Mouse (Mus musculus) cerebellum, adult 9-10 months (tissue): ENCODE data around the gene Phf1.

ENCODE experiments used
- DNase-seq: peaks from one replicate; pipeline ENCODE4 v3.0.0; 2022

Phf1 gene

DNA sequence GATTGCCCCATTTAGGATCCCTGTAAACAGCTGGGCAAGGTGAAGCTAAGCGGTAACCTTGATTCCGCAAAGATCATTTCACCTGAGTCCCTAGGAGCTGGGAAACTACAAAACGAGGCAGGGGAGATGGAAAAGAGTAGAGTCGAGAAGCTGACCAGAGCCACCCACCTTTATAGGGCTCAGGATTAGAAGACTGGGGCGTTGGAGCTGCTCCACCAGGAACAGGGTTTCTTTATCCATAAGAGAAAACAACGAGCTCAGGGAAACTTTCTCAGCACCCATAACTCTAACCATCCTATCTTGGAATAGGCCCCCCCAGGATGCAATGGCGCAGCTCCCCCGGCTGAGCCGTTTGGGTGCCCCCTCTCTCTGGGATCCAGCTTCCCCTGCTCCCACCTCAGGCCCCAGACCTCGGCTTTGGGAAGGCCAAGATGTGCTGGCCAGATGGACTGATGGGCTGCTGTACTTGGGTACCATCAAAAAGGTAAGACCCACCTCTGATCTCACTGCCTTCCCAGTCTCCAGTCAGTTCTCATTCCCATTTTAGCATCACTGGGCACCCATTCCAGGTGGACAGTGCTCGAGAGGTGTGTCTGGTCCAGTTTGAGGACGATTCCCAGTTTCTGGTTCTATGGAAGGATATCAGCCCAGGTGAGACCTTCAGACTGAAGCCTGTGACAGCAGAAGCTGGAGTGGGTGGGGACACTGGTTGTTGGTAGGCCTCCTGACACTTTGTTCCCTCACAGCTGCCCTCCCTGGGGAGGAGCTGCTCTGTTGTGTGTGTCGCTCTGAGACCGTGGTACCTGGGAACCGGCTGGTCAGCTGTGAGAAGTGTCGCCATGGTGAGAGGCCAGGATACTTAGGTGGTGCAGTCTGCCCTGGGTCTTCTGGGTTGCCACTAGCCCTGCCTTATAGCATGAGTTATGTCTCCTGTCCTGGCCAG, 1.3 kb downstream of the Phf1 start:
- DNase-seq = peak; percentile 45

DNA sequence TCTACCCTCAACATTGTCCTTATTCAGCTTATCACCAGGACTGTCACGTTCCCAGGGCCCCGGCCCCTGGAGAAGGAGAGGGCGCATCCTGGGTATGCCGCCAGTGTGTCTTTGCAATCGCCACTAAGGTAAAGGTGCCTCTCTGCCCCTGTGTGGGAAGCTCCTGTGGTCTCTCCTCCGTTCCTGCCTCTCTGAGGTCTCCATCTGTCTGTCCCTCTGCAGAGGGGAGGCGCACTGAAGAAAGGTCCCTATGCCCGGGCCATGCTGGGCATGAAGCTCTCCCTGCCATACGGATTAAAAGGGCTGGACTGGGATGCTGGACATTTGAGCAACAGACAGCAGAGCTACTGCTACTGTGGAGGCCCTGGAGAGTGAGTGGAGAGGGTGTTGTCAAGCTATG, 2.2 kb downstream of the Phf1 start:
- DNase-seq = no peak

DNA sequence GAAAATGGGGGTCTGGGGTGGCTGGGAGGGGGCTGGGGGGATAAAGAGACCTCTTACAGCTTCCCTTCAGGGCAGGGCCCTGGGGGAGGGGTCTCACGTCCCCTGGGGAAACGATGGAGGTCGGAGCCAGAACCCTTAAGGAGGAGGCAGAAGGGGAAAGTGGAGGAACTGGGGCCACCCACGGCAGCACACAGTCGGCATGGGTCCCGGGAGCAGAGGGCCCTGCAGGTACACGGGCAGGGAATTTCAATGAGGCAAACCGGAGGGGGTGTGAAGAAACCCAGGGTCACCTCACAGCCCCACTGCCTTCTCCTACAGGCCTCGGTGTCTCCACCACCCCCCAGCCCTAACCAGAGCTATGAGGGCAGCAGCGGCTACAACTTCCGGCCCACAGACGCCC, 3.6 kb downstream of the Phf1 start:
- DNase-seq = peak; percentile 46

DNA sequence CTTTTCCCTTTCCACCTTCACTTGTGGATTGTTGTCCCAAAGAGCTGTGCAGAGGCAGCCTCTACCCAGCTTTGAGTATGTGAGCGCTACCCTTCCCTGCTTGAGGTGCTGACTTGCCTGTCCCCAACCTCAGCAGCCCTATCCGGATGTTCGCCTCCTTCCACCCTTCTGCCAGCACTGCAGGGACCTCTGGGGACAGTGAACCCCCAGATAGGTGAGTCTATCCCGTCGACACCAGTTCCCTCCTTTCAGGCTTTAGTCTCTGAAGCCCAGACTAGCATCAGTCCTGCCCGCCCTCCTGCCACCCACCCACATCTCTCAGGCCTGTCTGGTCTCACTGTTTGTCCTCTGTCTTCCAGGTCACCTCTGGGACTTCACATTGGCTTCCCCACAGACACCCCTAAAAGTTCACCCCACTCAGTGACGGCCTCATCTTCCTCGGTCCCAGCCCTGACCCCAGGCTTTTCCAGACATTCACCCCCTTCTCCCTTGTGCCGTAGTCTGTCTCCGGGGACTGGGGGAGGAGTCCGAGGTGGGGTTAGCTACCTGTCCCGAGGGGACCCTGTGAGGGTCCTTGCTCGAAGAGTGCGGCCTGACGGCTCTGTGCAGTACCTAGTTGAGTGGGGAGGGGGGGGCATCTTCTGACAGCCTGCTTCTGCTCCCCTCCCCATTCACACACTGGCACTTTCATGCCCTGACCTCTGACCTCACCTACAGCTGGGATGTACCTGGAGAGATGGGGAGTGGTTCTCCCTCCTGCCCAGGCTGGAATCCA, 4.3 kb downstream of the Phf1 start:
- peak; percentile 62 for DNase-seq

DNA sequence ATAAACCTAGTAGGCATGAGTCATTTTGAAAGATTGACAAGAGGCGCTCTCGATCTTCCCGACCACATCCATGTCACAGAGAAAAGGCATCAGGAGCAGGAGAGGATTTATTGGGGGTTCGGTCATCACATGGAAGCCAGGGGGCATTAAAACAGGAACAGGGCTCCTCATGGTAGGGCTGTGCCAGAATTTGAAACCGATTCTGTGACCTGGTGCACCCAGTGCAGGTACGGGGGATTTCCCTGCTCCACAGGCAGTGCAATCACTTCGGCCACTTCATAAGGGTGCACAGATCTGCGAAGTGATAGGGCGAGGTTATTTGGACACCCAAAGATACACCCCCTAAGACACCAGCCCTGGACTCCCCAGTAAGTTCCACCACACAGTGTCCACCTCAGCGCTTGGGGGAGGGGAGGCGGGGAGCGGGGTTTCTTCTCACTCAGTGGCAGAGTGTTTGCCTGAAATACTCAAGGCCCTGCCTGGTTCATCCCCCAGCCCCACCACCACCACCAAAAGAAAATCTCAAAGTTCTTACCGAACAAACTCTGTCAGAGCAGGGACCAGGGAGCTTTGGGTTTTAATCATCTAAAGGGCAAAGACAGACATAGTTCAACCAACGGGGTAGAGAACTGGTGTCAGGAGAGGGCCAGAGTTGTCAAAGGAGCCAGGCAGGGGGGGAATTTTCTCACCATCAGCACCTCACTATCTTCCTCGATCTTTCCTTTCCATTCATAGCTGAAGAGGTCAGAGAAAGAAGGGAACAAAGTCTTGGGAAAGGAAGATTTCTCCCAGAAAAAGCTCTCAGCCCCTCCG, 5.2 kb downstream of the Phf1 start:
- peak; percentile 58 for DNase-seq

DNA sequence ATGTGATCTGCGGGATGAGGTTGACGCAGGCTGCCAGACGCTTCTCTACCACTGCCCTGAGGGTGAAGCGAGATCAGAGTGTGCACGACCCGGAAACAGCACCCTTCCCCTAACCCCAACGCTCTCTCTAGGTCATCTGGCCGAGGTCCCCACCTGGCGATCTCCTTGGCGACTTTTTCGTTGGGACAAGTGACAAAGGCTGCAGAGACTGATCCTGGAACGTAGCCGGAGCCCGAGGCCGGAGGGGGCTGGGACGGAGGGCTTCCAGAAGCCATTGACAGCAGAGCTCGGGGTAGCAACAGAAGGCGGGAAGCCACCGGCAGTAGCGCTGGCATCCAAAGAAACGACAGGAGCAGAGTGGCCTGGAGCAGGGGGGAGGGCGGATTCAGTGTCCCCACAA, 5.9 kb downstream of the Phf1 start:
- DNase-seq = peak; percentile 74

DNA sequence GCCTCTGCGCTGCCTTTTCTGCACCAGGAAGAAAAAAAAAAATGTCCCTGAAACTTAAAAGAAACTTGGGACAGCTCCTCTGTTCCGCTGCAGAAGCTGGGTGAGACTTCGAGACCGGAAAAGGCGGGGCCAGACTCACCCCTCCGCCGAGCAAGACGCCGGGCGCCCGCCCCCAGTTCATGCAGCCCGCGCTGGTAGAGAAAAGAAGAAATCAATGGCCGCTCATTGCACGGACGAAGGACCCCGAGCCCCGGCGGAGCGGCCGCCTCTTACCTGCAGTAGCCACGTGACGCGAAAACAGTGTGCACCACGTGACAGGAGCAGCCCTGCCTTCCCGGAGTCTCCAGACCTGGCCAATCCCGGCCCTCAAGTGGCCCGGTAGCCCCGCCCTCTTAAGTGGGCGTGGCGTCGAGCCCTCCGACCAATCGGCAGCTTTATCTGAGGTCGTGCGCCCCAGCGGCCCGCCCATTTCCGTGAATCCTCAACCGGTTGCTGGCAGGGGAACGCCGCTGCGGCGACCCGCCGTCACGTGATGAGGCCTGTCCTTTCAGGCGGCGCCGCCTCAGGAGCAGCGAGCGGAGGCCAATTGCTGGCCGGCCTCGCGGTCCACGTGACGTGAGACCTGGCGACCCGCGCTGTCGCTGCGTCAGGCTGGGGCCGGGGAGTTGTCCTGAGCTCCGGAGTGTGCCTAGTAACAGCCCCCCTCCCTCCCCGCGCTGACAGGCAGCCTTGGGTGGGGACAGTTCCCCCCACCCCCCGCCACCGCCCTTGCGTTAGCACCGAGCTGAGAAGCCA, 6.5 kb downstream of the Phf1 start, which contains the start of gene Cuta:
TSS of gene Cuta (minus strand) at position 392 of the 795 bp plus-strand sequence.
- DNase-seq = peak; percentile 100

DNA sequence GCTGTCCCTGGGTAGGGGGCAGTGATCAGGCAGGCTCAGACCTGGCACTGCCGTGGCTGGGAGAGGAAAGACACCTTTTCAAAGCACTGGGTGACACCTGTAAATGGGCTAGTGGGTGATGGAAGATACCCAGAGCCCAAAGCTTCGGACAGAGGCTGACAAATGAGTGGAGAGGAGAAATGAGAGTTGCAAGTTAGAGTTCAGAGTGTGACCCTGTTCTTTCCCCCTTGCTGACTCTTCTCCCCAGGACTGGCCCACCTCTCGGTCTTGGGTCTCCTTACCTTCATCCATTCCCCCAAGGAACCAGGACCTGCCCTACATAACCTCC, 7.1 kb downstream of the Phf1 start:
- DNase-seq = no peak

DNA sequence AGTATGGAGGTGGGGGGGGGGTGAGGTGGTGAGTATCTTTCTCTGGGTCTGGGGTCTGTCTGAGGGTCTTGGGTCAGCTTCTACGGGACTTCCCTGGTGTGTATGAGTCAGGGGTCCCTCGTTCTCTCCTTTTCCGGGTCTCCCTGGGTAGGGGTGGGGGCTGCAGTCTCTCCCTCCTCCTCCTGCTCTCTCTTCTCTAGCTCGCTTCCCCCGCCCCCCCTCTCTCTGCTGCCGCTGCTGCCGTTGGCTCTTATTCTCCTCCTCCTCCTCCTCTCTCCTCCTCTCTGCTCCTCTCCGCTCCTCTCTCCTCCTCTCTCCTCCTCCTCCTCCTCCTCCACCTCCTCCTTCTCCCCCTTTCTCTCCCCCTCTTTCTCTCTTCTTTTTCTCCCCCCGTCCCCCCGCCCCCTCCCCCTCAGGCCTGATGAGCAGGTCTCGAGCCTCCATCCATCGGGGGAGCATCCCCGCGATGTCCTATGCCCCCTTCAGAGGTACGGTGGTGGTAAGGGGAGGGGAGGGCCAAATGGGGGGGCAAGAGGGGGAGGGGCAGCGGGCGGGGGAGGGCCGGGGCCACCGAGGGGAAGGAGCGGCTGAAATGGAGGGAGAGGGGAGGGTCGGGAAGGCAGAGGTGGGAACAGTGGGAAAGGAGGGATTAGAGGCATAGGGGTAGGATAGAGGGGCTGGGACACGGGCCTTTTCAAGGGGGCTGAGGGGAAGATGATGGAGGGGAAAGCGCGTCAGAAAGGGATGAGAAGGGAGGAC, 8.4 kb downstream of the Phf1 start, which contains the start of gene Syngap1:
TSS of gene Syngap1 (plus strand) at position 223 of the 759 bp plus-strand sequence.
- DNase-seq = peak; percentile 77

DNA sequence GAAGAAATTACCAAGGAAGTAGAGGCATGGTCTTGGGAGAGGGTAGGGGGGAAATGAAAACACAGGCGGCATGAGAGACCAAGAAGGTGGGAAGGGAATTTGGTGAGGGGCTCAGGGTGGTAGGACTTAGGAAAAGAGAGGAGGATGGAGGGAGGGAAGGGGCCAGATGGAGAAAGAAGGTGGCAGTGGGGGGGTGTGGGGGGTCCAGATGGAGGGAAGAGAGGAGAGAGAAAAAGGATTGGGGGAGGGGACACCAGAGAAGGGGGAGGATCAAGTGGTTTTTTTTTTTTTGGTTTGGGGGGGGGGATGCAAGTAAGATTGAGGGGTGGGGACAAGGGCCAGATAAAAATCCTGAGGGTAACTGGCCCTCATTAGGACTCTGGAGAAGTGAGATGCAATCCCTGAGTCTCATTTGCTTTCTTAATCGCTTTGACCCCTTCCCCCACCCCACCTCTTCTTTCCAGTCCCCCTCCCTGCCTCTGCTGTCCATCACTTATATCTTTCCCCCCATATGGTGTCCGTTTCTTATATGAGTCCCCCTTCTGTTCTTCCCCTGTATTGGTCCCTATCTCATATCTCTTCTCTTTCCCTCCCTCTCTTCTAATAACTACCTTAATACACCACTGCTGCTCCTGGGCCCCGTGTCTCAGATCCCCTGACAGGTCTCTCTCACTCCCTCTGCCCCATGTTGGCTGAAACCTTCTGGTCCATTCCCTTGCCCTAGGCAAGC, 9.2 kb downstream of the Phf1 start:
- DNase-seq = peak; percentile 67

DNA sequence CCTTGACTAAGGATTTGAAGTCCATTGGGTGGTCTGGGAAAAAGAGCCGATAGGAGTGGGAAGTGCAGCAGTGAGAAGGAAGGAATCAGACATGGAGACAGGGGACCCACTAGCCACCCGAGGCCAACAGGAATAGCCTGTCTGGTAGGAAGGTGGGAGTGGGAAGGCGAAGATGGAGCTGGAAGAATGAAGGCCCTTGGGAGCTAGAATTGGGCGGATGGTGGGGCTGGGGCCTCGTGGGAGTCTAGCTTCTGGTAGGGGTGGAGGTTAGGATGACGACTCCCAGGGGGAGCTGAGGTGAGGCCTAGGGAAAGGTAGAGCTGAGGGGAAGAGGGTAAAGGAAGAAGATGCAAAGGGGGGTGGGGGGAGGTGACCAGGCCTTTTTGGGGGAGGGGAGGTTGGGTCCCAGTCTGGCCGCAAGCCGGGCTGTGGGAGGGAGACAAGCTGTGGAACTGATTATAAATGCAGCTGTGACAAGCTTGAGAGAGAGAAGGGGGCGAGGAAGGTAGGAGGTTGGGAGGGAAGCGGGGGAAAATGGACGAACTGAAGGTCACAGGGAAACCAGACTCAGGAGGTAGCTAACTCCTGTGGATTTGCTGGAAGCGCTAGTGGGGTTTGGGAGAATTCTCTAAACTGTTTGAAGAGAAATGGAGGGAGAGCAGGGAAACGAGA, 13.1 kb downstream of the Phf1 start:
- DNase-seq = peak; percentile 38

DNA sequence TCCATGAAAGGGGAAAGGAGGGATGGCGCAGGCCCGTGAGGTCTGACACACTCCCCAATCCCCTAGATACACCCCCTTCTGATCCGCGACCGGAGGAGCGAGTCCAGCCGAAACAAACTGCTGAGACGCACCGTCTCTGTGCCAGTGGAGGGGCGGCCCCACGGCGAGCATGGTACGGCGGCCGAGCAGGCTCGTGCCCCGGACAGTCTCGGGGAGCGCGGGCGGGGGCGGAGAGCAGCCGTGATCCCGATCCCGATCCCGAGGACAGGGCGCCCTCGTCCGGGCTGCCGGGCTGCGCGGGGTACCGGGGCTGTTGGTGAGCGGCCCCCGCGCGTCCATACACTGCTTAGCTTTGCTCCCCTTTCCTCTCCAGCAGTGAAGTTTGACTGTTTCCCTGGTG, 13.7 kb downstream of the Phf1 start:
- DNase-seq = peak; percentile 83

DNA sequence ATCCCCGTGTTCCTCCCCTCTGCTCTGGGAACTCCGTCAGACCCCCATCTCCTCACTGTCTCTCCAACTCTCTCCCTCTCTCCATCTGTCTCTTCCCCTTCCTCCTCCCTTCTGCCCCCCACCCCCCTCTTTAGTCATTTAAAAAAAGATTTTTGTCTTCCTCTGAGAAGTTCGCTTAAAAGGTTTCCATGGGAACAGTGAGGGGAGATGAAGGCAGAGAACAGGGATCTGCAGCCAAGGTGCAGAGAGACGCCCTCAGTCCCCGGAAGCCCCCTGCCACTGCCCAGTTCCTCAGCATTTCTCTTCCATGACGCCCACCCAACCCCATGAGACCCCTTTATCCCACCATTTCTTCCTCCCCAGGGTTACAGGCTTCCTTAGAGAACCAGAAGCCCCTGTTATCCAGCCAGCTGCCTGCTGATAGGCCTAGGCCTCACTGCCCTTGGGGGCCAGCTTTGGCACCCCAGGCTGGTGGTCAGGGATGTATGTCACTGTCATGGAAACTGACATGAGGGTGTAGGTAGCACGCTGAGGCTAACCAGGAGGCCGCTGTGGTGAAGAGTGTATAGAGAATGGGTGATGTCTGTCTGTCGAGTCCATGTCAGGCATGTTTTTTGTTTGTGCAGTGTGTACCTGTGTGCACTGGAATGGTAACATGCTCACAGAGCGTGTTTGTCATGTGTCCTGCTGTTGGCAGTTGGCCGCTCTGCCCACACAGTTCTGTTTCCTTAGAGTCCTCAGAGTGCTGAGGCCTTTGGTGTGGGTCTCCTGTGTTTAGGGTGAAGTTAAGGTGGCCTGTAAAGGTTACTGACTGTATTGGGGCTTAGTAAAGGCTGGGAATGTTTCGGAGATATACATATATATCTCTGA, 14.6 kb downstream of the Phf1 start:
- peak; percentile 52 for DNase-seq

DNA sequence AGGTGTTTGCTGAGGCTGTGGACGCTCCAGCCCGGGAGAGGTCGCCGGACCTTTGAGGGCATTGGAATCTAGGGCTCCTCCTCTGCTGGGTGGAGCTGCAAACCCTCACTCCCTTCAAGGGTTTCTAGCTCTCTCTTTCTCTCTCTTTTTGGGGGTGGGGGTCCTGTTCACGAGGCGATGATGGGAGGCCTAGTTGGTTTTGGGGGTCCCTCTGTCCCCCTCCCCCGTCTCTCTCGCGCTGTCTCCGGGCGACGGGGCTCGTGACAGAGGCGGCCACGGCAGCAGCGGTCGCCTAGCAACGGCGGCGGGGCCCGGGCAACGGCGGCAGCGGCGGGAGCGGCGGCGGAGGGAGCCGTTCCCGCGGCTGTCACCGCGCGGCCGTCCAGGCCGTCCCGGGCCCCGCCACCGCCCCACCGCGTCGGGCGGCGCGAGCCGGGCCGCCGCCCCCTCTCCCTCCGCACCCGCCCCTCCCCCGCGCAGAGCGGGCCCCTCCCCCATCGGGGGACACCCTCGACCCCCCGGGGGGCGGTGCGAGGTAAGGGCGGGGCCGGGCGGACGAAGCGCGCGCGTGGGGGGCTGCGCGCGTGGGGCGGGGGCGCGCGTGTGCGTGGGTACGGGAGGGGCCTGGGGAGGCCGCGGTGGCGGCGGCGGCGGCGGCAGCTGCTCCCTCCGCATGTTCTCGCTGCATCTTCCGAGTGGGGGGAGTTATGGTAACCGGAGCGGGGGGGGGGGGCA, 15.6 kb downstream of the Phf1 start:
- peak; percentile 58 for DNase-seq

DNA sequence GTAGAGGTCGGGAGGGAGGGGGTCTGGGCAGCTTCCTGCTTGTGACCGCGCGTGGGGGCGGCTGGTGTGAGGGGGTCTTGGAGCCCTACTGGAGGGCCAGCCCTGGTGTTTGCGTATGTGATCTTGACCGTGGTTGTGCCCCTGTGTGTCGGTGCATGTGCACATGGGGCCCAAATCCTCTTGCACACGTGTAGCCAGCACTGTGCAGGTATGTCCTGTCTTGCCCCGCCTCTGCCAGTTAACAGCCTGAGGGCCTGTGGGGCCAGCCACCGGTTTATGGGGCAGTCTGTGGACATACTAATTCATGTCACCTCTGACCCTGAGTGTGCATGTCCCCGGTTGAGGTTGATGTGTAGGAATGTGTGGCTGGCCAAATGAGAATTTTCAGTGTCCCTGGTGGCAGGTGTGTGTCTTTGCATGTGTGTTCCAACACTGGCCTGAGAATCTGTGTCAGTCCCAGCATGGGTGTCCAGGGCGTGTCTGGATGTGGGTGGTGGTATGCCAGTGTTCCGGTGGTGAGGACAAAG, 16.3 kb downstream of the Phf1 start:
- peak; percentile 58 for DNase-seq

DNA sequence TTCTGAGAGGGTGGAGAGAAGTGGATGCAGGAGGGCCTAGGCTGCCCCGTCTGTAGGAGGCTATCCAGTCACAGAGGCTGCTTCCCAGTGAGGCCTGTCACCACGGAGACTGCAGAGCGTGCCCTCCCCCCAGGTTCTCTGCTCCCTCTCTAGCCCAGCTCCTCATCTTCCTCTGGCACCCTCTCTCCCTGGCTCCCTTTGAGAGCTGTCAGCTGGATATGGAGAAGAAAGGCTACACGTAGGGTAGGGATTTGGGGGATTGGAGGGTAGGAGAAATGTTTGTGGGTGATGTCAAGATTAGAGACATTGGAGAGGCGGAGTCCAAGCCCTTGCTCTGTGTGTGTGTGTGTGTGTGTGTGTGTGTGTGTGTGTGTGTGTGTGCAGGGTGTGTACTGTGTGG, 17.0 kb downstream of the Phf1 start:
- DNase-seq = no peak

DNA sequence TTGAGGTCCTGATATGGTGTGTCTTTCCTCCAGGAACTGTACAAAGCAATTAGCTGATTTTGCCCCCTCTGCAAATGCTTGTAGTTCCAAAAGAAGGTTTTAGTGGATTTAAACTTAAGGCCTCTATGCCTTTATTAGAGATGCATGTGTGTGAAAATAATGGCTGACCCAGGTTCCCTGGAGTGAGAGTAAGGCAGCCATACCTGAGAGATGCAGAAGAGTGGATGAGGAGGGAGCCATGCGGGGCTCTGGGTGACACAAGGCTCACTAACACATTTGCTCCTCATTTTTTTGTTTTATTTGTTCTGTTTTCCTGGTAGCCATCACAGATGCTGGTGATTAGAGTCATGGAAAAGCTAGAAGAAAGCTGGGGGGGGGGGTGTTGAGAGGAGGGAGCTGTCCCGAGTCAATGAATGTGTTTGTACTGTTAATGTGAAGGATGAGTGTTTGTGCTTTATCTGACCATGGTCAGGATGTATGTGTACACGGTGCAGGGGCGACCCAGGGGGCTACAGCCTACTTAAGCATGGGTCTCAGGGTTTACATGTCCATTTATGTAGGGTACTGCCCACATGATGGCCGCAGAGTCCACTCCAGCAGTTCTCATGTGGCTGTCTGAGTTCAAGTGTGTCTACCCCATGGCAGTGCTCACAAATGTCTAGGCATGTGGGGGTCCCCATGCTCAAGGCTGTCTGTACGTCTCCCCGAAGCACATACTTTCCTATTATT, 17.9 kb downstream of the Phf1 start:
- no peak for DNase-seq
